Mouse (Mus musculus) mature B cell (primary cell): Measurements from ENCODE around the gene Fbxw13.
"Not testable (repeated sequence)": the region's sequence is repeated elsewhere in the genome, so short reads cannot be mapped to it uniquely, and the experiment has no call there.

Experiments used
- in situ Hi-C: fragments of 300-500 bp; cut with MboI; formaldehyde crosslinking; loops from 2 replicates; pipeline ENCODE4 v1.14.3; 2019

The Fbxw13 gene

DNA sequence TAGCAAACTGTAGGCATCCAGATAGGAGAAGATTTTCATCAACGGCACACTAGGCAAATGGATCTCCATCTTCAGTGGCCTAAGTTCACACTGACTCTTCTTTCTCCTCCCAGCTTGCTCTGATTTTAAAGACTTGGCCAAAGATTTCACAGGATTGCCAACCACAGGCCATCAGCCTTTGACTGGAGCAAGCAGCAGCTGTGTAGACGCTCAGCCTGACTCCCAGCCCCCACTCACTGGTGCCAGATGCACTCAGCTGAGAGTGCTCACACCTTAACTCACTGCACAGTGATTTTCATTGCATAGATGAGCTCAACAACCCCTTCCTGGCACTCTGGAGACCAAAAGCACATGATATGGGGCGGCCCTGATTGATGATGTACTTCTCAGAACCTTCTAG is at the start of gene Fbxw13:
Gene Fbxw13, minus strand, starts transcription at position 101 of the 400 bp plus-strand sequence.
- in situ Hi-C loops = not testable (repeated sequence)

DNA sequence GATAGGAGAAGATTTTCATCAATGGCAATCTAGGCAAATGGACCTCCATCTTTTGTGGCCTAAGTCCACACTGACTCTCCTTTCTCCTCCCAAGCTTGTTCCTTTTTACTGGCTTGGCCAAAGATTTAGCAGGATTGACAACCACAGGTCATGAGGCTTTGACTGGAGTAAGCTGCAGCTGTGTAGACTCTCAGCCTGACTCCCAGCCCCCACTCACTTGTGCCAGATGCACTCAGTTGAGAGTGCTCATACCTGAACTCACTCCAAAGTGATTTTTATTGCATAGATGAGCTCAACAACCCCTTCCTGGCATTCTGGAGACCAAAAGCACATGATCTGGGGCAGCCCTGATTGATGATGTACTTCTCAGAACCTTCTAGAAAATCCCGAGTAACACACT is 38.9 kb upstream of the Fbxw13 start, which contains the start of gene Fbxw20:
Gene Fbxw20, minus strand, starts transcription at position 101 of the 400 bp plus-strand sequence.
- in situ Hi-C loops = no loop called here

DNA sequence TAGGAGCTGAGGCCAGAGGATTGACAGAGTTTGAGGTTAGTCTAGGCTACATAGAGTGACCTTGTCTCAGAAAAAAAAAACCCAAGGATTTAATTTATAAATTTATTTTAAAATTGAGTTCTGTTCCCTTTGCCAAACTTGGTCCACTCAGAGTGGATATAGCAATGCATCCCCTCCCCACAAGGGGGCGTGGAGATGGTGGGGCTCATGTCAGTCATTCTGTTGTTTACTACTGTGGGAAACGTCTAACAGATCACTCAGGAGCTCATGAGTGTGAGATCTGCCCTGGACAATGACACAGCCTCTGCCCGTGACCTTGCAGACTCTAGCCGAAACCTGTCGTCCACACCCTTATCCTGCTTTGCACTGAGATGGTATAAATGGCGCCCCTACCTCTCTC is 22.7 kb upstream of the Fbxw13 start:
- in situ Hi-C loops = no loop called here

DNA sequence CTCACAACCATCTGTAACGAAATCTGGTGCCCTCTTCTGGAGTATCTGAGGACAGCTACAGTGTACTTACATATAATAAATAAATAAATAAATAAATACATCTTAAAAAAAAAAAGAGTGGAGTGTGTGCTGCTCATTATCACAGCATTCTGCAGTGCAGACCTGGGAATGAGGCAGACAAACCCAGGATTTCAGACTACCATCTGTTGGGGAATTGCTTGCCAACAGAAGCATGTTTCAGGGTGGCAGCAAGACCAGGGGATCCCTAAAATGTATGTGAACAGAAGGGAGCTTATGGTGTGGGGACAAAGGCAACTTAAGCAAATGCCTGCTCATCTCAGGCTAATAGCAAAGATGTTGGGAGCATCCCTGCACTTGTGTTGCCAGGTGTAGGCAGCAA is 5.6 kb upstream of the Fbxw13 start:
- in situ Hi-C loops = not testable (repeated sequence)

DNA sequence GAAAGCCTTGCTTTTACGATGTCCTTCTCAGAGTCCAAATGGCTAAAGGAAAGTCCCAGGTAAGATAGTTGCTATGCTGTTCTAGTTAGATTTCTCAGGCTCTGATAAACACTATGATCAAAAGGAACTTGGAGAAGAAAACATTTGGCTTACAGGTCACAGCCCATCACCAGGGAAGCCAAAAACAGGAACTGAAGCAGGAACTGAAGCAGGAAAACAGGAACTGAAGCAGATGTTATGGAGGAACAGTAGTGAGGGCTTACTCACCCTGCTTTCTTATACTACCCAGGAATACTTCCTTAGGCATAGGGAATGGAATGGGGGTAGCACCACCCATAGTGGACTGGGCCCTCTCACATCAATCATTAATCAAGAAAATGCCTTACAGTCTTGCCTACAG is 4.6 kb upstream of the Fbxw13 start:
- in situ Hi-C loops = no loop called here

DNA sequence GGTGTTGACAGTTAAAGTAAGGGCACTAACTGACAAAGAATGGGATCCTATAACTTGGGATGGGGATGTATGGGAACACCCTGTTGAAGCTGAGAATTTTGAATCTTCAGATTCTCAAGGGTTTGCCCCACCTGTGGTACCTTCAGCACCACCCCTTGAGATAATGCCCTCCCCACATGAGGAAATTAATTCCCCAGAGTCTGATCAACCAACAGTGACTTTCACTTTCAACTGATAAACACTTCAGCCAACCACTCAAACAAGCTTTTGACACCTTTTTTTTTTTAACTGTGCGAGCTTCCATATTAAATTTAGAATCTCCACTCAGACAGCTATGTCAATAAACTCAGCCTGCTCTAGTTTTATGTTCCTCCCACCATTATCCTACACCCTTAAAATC is 3.6 kb upstream of the Fbxw13 start:
- in situ Hi-C loops = no loop called here

DNA sequence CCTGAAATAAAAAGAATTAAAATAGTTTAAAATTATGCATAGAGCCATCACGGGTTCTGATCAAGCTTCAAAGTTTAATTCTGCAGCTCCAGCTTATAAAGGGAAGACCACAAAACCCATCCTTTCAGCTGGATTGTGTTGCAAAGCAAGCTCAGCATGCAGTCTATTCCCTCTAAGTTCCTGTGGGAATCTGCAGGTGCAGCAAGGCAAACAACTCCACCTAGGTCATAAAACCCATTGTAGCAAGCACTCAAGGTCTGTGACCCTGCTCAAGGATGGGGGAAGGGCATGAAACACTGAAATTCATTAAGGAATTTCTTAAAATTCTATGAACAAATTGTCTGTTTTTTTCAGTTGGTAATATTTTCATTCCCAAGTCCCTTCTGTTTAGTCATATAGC is 18.6 kb downstream of the Fbxw13 start:
- in situ Hi-C loops = no loop called here

DNA sequence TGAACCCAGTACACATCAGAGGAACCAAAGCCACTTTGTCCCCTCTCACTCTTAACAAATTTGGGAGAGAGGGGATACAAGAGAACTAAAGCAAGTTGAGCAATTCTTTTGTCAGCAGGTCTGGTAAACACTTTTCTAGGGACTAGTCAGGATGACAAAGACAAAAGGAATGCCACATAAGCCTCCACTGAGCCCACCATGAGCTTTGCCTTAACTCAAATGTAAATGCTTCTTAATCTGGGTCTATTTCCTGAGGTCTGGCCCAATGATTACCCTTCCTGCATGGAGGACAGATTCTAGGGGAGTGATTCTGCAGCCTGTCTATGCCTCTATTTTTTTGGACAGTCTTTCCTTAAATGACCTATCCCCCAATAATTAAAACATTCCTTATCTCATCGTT is 19.5 kb downstream of the Fbxw13 start:
- in situ Hi-C loops = no loop called here

DNA sequence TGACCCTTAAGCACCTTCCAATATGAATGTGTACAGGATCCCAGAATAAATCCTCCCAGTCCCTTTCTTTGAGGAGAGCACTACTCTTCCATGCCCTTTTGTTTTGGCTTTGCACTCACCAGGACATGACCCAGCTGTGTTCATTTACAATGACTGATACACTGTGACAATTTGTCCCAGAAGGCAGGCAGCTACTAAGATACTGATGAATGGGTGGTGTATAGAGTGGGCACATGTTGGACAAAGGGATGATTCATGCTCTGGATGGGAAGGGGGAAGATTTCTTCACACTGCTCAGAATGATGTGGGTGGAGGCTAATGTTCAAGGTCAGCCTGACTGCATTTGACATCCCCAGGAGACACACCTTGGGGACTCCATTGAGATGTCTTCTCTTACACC is 28.5 kb downstream of the Fbxw13 start:
- in situ Hi-C loops = no loop called here

DNA sequence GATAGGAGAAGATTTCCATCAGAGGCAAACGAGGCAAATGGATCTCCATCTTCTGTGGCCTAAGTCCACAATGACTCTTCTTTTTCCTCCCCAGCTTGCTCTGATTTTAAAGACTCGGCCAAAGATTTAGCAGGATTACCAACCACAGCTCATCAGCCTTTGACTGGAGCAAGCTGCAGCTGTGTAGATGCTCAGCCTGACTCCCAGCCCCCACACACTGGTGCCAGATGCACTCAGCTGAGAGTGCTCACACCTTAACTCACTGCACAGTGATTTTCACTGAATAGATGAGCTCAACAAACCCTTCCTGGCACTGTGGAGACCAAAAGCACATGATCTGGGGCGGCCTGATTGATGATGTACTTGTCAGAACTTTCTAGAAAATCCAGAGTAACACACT is 33.8 kb downstream of the Fbxw13 start, which contains the start of gene Fbxw21:
Gene Fbxw21, minus strand, starts transcription at position 101 of the 400 bp plus-strand sequence.
- in situ Hi-C loops = no loop called here

DNA sequence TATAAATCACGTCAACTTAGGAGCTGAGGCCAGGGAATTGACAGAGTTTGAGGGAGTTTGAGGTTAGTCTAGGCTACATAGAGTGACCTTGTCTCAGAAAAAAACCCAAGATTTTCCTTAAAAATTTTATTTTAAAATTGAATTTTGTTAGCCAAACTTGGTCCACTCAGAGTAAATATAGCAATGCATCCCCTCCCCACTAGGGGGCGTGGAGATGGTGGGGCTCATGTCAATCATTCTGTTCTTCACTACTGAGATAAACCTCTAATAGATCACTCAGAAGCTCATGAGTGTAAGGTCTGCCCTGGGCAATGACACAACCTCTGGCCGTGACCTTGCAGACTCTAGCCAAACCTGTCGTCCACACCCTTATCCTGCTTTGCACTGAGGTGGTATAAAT is 55.4 kb downstream of the Fbxw13 start:
- in situ Hi-C loops = not testable (repeated sequence)

DNA sequence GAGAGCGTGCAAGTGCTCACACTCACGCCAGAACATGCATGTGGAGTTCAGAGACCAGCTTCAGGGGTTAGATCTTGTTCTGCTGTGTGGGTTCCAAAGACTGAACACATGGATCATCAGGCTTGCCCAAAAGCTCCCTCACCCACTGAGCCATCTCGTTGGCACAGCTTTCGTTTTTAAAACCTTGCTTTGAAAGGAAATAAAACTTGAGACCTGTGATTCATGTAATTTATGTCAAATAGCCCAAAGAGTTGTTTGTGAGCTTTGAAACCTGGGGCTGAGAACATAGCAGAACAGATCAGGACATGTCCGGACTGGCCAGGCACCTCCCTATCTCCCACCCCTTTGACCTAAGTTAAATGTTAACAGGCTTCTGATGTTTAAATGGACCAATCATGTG is 65.7 kb downstream of the Fbxw13 start:
- in situ Hi-C loops = no loop called here
